Mouse (Mus musculus) hindbrain, embryonic 10.5 days (tissue): ENCODE results near the gene 1700018F24Rik. TPM values are rescaled to one million over a fixed set of nuclear protein-coding genes. Genes with fewer than 3 reads are reported as not detected.
"Not testable (repeated sequence)": the region's sequence is repeated elsewhere in the genome, so short reads cannot be mapped to it uniquely, and the experiment has no call there.

Experiments
- DNase-seq: peaks from one replicate; pipeline ENCODE4 v3.0.0-alpha.2; 2017; ENCODE audit warnings: low spot score
- H3K27ac ChIP-seq: fragments of 300-500 bp; sonication (generic); 2 replicates; pipeline ENCODE4 v1.5.1; 2016; ENCODE audit warnings: mild to moderate bottlenecking, moderate library complexity
- H3K27me3 ChIP-seq: fragments of 300-500 bp; sonication (generic); 2 replicates; pipeline ENCODE4 v1.6.1; 2016; ENCODE audit warnings: mild to moderate bottlenecking; ENCODE audit not compliant: poor library complexity, insufficient read depth, severe bottlenecking
- H3K36me3 ChIP-seq: fragments of 300-500 bp; sonication (generic); 2 replicates; pipeline ENCODE4 v1.6.1; 2016; ENCODE audit warnings: mild to moderate bottlenecking, moderate library complexity
- H3K4me1 ChIP-seq: fragments of 300-500 bp; sonication (generic); replicated peaks from 2 replicates; pipeline ENCODE4 v1.6.1; 2016; ENCODE audit warnings: mild to moderate bottlenecking
- H3K4me3 ChIP-seq: fragments of 300-500 bp; sonication (generic); 2 replicates; pipeline ENCODE4 v1.5.1; 2016; ENCODE audit warnings: mild to moderate bottlenecking, moderate library complexity
- H3K9me3 ChIP-seq: fragments of 300-500 bp; sonication (generic); 2 replicates; pipeline ENCODE4 v1.6.1; 2016; ENCODE audit warnings: mild to moderate bottlenecking, moderate library complexity
- WGBS: fragments of 180-500 bp; shearing (Covaris S2); methylation state at CpG from one replicate; pipeline ENCODE4 v1.1.7; 2016; 5-methylcytosine and 5-hydroxymethylcytosine counted together
- polyA plus RNA-seq: library from polyadenylated mRNA; unstranded; fragments of >200 nt; fragmentation: Nextera tagmentation; extraction: Ambion mirVana; gene quantifications from 2 replicates; pipeline ENCODE4 v1.2.1, GENCODE M21; 2016

Gene 1700018F24Rik
- not detected in 2 replicates for polyA plus RNA-seq

DNA sequence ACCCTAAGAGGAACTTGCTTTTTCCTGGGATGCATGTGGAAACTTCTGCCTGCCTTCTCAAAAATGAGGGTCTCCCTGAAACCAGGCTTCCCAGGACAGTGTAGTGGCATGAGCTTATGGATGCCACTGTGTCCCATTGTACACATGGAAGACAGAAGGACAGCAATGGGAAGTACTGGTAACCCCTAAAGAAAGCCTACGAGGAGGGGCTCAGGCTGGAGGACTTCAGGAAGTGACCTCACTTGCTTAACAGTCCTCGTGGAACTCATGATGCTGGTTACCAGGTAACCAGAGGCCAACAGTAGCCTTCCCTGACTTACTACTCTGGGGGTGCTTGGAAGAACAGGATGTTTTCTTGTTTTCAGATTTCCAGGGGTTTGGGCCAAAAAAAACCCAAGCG lies at the start of gene 1700018F24Rik:
TSS of gene 1700018F24Rik (plus strand) at position 301 of the 400 bp plus-strand sequence.
- not testable (repeated sequence) for H3K9me3 ChIP-seq, H3K27ac ChIP-seq, H3K4me3 ChIP-seq, DNase-seq, H3K36me3 ChIP-seq, H3K27me3 ChIP-seq, H3K4me1 ChIP-seq
- WGBS = 75% methylated on average over 3 of the region's 3 CpGs

DNA sequence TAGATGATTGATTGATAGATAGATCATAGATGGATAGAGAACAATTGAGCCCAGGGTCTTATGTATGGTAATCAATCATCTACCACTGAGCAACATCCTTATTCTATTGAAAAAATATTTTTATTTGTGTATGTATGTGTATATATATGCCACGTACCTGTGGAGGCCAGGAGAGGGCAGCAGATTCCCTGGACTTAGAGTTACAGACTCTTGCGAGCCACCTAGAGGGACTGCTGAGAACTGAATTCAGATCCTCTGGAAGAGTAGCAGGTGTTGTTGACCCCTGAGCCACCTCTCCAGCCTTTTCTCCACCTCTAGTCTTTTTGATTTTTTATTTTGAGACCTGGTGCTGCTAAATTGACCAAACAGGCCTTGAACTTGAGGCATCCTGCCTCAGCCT lies 44.3 kb upstream of the 1700018F24Rik start:
- peak; percentile 11 for DNase-seq
- H3K9me3 ChIP-seq = no peaks in the 10 kb centered on the region
- H3K27me3 ChIP-seq = no peaks in the 10 kb centered on the region
- H3K4me3 ChIP-seq = no peak overlapping the region
- H3K36me3 ChIP-seq = no peaks in the 10 kb centered on the region
- no peaks in the 10 kb centered on the region for H3K4me1 ChIP-seq
- whole genome bisulfite sequencing = 31% methylated on average over 2 of the region's 2 CpGs
- no peak overlapping the region for H3K27ac ChIP-seq

GRCm38 (mm10) chr5:145003362-145003761 lies 39.4 kb upstream of the 1700018F24Rik start:
- H3K27ac ChIP-seq = no peak overlapping the region
- H3K36me3 ChIP-seq = no peaks in the 10 kb centered on the region
- H3K4me3 ChIP-seq = no peak overlapping the region
- WGBS = 77% methylated on average over 3 of the region's 3 CpGs
- H3K27me3 ChIP-seq = no peaks in the 10 kb centered on the region
- no peaks in the 10 kb centered on the region for H3K9me3 ChIP-seq
- H3K4me1 ChIP-seq = no peaks in the 10 kb centered on the region
- no peak for DNase-seq

- Histone ChIP-seq H3K27me3 (no peaks in the 10 kb centered on the region), H3K4me1 (no peaks in the 10 kb centered on the region), H3K4me3 (no peak overlapping the region), H3K27ac (no peak overlapping the region), H3K9me3 (no peaks in the 10 kb centered on the region), H3K36me3 (no peaks in the 10 kb centered on the region)
- WGBS = 83% methylated on average over 9 of the region's 9 CpGs
- no peak for DNase-seq
Observed at GRCm38 (mm10) chr5:145004495-145004894, 38.3 kb upstream of the 1700018F24Rik start.

DNA sequence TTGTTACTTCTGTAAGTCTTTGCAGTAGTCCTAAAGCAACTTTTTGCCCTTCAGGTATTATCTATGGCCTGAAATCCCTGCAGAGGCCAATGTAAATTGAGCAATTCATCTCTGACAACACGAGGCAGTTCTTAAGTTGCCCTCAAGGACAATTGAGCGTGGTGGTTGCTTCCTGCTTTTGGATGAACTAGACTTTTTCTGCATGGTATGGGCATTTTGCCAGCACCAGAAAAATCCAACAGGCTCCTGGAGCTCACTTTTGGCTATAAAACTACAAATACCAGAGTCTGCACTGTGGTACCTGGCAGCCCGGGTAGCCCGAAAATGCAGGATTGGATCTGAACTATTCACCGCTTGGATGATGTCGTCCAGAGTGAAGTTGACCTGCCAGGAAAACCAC lies 37.2 kb upstream of the 1700018F24Rik start:
- Histone ChIP-seq H3K27ac (no peak overlapping the region), H3K36me3 (no peaks in the 10 kb centered on the region), H3K9me3 (no peaks in the 10 kb centered on the region), H3K4me3 (no peak overlapping the region), H3K4me1 (no peaks in the 10 kb centered on the region), H3K27me3 (no peaks in the 10 kb centered on the region)
- WGBS = 89% methylated on average over 6 of the region's 6 CpGs
- DNase-seq = no peak

- no peak for DNase-seq
- WGBS = 92% methylated on average over 15 of the region's 15 CpGs
- Histone ChIP-seq H3K27me3 (no peaks in the 10 kb centered on the region), H3K27ac (no peak overlapping the region), H3K36me3 (no peaks in the 10 kb centered on the region), H3K9me3 (no peaks in the 10 kb centered on the region), H3K4me1 (no peaks in the 10 kb centered on the region), H3K4me3 (no peak overlapping the region)
Observed at GRCm38 (mm10) chr5:145008878-145009659, 33.7 kb upstream of the 1700018F24Rik start.

DNA sequence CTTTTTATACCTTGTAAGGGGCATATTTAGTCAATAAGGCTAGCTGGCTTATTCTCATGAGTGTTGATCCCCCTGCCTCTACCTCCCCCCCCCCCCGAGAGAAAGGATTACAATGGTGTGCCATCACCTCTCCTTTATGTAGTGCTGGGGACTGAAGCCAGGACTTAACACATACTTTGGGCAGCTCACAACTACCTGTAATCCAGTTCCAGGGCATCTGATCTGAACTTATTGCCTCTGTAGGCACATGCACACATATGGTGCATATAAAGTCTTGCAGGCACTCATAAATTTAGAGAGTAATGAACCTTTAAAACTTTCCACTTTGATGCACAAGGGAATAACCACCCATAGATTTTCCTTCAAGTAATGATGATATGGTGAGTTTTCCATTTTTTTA lies 28.5 kb upstream of the 1700018F24Rik start:
- H3K4me1 ChIP-seq = no peaks in the 10 kb centered on the region

GRCm38 (mm10) chr5:145016761-145017160 lies 26.0 kb upstream of the 1700018F24Rik start:
- H3K27me3 ChIP-seq, H3K36me3 ChIP-seq, H3K27ac ChIP-seq, H3K9me3 ChIP-seq, H3K4me3 ChIP-seq, DNase-seq, H3K4me1 ChIP-seq: not testable (repeated sequence)
- WGBS = 38% methylated on average over 2 of the region's 2 CpGs

More for the DNA sequence above, 28.5 kb upstream of the 1700018F24Rik start:
- WGBS = 80% methylated on average over 1 of the region's 1 CpGs
- Histone ChIP-seq H3K4me3 (no peak overlapping the region), H3K9me3 (no peaks in the 10 kb centered on the region), H3K27ac (no peak overlapping the region), H3K36me3 (no peaks in the 10 kb centered on the region), H3K27me3 (no peaks in the 10 kb centered on the region)
- DNase-seq = no peak

GRCm38 (mm10) chr5:145020254-145020653 lies 22.5 kb upstream of the 1700018F24Rik start:
- H3K36me3 ChIP-seq, H3K9me3 ChIP-seq, H3K4me1 ChIP-seq, H3K27ac ChIP-seq, H3K4me3 ChIP-seq, DNase-seq, H3K27me3 ChIP-seq: not testable (repeated sequence)
- WGBS = 61% methylated on average over 1 of the region's 1 CpGs

DNA sequence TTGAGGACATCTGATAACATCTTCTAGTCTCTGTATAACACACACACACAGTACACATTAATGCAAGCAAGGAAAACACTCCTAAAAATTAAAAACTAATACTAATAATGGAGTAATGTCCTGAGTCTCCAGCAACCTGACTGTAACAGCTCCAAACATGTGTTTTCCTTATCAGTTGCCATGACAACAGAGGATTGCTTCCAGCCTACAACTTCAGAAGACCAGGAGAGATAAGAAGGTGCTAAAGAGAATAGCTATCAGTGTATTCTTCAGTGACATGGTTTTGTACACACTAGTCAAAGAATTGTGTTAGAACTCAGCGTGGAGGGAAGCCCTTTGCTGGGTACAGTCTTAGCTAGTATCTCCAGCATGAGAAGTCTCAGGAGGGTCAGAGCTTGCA lies 22.1 kb upstream of the 1700018F24Rik start:
- H3K36me3 ChIP-seq, DNase-seq: not testable (repeated sequence)
- WGBS = 82% methylated on average over 1 of the region's 1 CpGs

DNA sequence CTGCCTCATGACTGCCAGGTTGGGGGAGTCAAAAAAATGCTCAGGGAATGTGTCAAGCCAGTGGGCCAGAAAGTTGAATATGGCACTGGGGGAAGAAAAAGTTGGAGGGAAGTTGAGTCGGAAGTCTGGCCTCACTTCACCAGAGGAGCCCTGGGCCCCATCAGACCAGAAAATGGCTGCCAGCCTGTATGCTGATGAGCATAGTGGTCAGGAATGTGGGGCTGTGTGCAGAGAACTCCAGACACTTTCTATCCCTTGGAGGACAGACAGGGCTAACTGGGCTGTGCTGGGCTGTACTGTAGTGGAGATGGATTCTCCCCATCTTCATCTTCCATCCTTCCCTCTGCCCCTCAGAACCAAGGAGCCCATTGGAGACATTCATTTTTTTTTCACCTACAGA lies 12.3 kb upstream of the 1700018F24Rik start:
- not testable (repeated sequence) for H3K27me3 ChIP-seq, H3K36me3 ChIP-seq, DNase-seq, H3K9me3 ChIP-seq, H3K4me3 ChIP-seq, H3K27ac ChIP-seq, H3K4me1 ChIP-seq
- WGBS = 86% methylated on average over 1 of the region's 1 CpGs

More for the DNA sequence above, 22.1 kb upstream of the 1700018F24Rik start:
- H3K9me3 ChIP-seq, H3K27me3 ChIP-seq, H3K4me3 ChIP-seq, H3K4me1 ChIP-seq, H3K27ac ChIP-seq: not testable (repeated sequence)

- not testable (repeated sequence) for H3K4me1 ChIP-seq, H3K9me3 ChIP-seq, H3K4me3 ChIP-seq, H3K27me3 ChIP-seq, DNase-seq, H3K36me3 ChIP-seq, H3K27ac ChIP-seq
- WGBS = 70% methylated on average over 5 of the region's 5 CpGs
Observed at GRCm38 (mm10) chr5:145032391-145032790, 10.4 kb upstream of the 1700018F24Rik start, which contains the start of gene Gm4871. Gm4871 (minus strand) TSS chr5:145032754.

DNA sequence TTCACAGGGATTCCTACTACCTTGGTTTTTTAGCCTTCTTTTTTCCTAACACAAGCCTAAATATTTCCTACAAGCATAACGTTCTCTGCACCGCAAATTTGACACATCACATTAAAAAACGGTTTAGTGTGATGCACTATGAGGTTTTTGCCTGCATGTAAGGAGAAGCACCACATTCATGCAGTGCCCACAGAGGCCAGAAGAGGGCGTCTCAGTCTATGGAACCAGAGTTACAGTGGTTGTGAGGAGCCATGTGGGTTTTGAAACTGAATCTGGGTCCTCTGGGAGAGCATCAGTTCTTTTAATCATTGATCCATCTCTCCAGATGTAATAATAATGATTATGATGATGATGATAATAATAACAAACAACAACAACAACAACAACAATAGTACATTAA lies 1.2 kb upstream of the 1700018F24Rik start:
- no peaks in the 10 kb centered on the region for H3K27me3 ChIP-seq
- no peak overlapping the region for H3K27ac ChIP-seq
- 47% methylated on average over 4 of the region's 4 CpGs for WGBS
- H3K9me3 ChIP-seq = no peaks in the 10 kb centered on the region
- DNase-seq = peak; percentile 25
- H3K4me3 ChIP-seq = no peak overlapping the region
- no peaks in the 10 kb centered on the region for H3K4me1 ChIP-seq
- H3K36me3 ChIP-seq = no peaks in the 10 kb centered on the region
